Mouse (Mus musculus) spleen, postnatal 36 days (tissue): ENCODE data around the gene Wfdc1.

Source experiments
- DNase-seq, 2 experiments: peaks; one replicate each; pipeline ENCODE4 v3.0.0; 2022; ENCODE audit warnings: low spot score in 2 of 2, mixed read lengths in 1 of 2

The Wfdc1 gene

GRCm38 (mm10) chr8:119736348-119736917 lies 70.3 kb downstream of the Wfdc1 start:
- DNase-seq, result no peak

- DNase-seq, result no peak
Measured at GRCm38 (mm10) chr8:119737093-119737900, 71.1 kb downstream of the Wfdc1 start.
